Mouse (Mus musculus) liver, postnatal 0 days (tissue): ENCODE measurements at regions not wholly inside any gene's neighbourhood (a gene's known extent, or its start where the extent isn't known, plus 50 kb on each side); places are given as distances from the start of the nearest gene placed in this dataset.

Experiments used
- CTCF ChIP-seq: sonication (generic); IDR thresholded peaks from 2 replicates; pipeline ENCODE4 v1.5.1; 2016; ENCODE audit warnings: antibody characterized with exemption, low read depth
- EP300 ChIP-seq: IDR thresholded peaks from 2 replicates; pipeline ENCODE4 v1.6.1; 2016; ENCODE audit warnings: antibody characterized with exemption, low read depth, mild to moderate bottlenecking

- TF ChIP-seq CTCF: no peak
- TF ChIP-seq EP300: no peak
Measured at GRCm38 (mm10) chr2:77358176-77358575, 77.8 kb upstream of the Sestd1 start.
